Mouse (Mus musculus) Patski (cell line): ENCODE measurements around the gene Sirt4. TPM values are rescaled to one million over a fixed set of nuclear protein-coding genes. Genes with fewer than 3 reads are reported as not detected.
"Not testable (repeated sequence)": the region's sequence is repeated elsewhere in the genome, so short reads cannot be mapped to it uniquely, and the experiment has no call there.

Experiments used
- ATAC-seq: fragments of 100-300 bp; one replicate; pipeline ENCODE4 v1.8.0; 2021
- CTCF ChIA-PET: fragments of 350-600 bp; sonication (Branson Sonifier 250); formaldehyde crosslinking; loops from one replicate; lab custom pipeline; 2022; ENCODE audit warnings: inconsistent platforms; lab: Charles Lee
- POLR2A ChIA-PET: fragments of 350-600 bp; sonication (Branson Sonifier 250); formaldehyde crosslinking; loops from one replicate; lab custom pipeline; 2022; ENCODE audit warnings: antibody characterized with exemption, inconsistent platforms; lab: Charles Lee
- DNase-seq: peaks from one replicate; pipeline ENCODE4 v3.0.0-alpha.2; 2011; ENCODE audit warnings: low read depth, low spot score
- H3K27me3 ChIP-seq: fragments of 371-371 bp; one replicate; pipeline ENCODE4 v1.5.1; 2021
- CTCF ChIP-seq: fragments of 100-300 bp; IDR thresholded peaks from one replicate; pipeline ENCODE4 v1.5.1; 2021
- in situ Hi-C: fragments of 300-500 bp; cut with MboI; formaldehyde crosslinking; loops from 3 replicates; pipeline ENCODE4 v1.11.1; 2018; ENCODE audit warnings: low pct_unique_long_range_greater_than_20kb, mixed read lengths
- polyA plus RNA-seq: library from polyadenylated mRNA; unstranded; gene quantifications from one replicate; pipeline ENCODE4 v1.2.3, GENCODE M21; 2021

Gene Sirt4
- polyA plus RNA-seq, 1 experiment from 2014 or later = 34.6 TPM

- ChIA-PET CTCF (no interaction called here), POLR2A (no interaction called here)
- no peak for DNase-seq
- no peaks in the 10 kb centered on the region for H3K27me3 ChIP-seq
- in situ Hi-C loops = no loop called here
- TF ChIP-seq CTCF = no peak
- ATAC-seq = no peak
Observed at GRCm38 (mm10) chr5:115454422-115455090, 30.0 kb downstream of the Sirt4 start.

DNA sequence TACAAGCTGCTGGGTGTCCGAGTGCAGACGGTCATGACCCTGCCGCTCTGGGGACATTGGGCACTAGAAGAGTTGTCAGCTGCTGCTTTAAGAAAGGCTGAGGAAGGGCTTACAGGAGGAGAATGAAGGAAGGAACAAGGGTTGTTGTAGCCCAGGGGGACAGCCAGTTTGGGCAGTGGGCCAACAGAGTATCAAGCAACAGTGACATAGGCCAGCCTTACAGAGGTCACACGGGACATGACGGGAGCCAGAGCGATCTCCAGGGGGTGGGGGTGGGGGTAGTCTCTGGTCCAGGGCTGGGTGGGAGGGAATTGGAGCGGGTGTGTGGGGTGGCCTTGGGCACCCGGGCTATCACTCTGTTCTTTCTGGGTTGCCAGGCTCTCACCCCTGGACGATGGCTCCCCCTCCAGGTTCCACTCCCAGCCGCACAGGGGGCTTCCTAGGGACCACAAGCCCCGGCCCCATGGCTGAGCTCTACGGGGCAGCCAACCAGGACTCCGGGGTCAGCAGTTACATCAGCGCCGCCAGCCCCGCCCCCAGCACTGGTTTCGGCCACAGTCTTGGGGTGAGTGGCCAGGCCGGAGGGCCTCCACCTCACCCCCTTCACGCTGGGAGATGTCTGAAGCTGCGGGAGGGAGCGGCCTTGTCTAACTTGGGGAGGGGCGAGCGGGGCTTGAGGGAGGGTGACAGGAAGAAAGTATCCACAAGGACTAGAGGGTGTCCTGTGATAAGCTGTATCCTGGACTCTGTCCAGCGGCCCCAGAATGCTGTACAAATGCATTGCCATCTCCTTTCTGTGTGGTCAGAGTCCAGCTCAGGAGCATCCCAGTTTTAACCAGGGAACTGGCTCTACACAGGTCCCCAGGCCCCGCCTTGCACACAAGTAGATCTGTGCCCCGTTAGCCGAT lies 33.9 kb downstream of the Sirt4 start:
- ChIA-PET CTCF (no interaction called here), POLR2A (no interaction called here)
- no peak for TF ChIP-seq CTCF
- ATAC-seq = no peak
- DNase-seq = no peak
- in situ Hi-C loops = no loop called here
- H3K27me3 ChIP-seq = no peaks in the 10 kb centered on the region

DNA sequence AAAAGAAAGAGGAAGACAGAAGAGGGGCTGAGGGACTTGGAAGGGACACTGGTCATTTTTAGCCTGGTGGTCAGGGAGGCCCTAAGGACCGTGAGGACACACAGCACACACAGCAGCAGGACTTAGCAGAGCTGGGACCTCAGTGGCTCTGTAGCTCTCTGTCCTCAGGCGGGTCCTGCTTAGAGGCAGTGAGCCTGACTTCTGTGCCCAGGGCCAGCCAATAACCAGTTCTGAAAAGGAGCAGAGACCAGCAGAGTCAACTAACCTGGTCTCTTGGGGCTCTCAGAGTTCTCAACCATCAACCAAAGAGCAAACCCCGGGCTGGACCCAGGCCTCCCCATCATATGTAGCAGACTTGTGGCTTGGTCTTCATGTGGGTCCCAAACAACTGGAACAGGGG lies 35.3 kb downstream of the Sirt4 start:
- CTCF ChIA-PET = interaction anchor here (1.1 kb wide), 1 partner anchor 18 kb away, joined by 4 read pairs; no protein-coding TSS in a partner anchor
- DNase-seq (no peak), ATAC-seq (no peak)
- in situ Hi-C loops = no loop called here
- no peaks in the 10 kb centered on the region for H3K27me3 ChIP-seq
- TF ChIP-seq CTCF = no peak
- POLR2A ChIA-PET = interaction anchor here (0.6 kb wide), 1 partner anchor 97 kb away, joined by 3 read pairs; no protein-coding TSS in a partner anchor

GRCm38 (mm10) chr5:115447108-115447507 lies 37.4 kb downstream of the Sirt4 start:
- POLR2A ChIA-PET = no interaction called here
- ATAC-seq (no peak), DNase-seq (no peak)
- H3K27me3 ChIP-seq = no peaks in the 10 kb centered on the region
- in situ Hi-C loops = no loop called here
- no peak for TF ChIP-seq CTCF
- CTCF ChIA-PET = no interaction called here

DNA sequence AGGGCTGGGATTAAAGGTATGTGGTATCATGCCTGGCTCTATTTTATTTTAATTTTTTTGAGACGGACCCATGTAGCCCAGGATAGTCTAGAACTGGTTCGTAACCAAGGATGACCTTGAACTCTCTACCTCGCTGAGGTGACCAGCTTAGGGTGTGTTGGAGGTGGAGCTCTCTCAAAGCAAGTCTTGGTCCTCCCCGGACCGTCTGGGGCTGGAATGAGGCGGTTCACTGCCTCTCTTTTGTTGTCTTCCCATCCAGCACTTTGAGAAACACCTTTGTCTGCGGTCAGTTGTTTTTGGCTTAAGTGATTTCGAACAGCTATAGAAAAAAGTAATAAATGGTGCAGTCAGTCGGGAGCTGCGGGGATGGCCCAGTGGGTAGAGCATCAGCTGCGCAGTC lies 40.4 kb downstream of the Sirt4 start:
- in situ Hi-C loops = loop anchor here (5.0 kb wide), 1 partner anchor 87 kb away; no protein-coding TSS in a partner anchor
- TF ChIP-seq CTCF = no peak
- CTCF ChIA-PET = interaction anchor here (0.9 to 1.6 kb wide), 3 partner anchors 9 to 38 kb away, joined by 3 to 6 read pairs (median 4); no protein-coding TSS in a partner anchor

DNA sequence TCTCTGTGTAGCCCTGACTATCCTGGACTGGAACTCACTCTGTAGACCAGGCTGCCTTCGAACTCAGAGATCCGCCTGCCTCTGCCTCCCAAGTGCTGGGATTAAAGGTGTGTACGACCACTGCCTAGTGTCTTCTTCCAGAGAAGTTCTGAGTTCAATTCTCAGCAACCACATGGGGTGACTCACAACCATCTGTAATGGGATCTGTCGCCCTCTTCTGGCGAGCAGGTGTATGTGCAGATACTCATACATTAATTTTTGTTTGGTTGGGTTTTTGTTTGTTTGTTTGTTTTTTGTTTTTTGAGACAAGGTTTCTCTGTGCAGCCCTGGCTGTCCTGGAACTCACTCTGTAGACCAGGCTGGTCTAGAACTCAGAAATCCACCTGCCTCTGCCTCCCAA lies 41.9 kb downstream of the Sirt4 start:
- in situ Hi-C loops = loop anchor here (5.0 kb wide), 1 partner anchor 85 kb away; no protein-coding TSS in a partner anchor
- CTCF ChIA-PET = interaction anchor here (1.0 kb wide), 1 partner anchor 88 kb away, joined by 5 read pairs; no protein-coding TSS in a partner anchor
- H3K27me3 ChIP-seq, POLR2A ChIA-PET, ATAC-seq, DNase-seq: not testable (repeated sequence)

More for the DNA sequence above, 40.4 kb downstream of the Sirt4 start:
- no peak for DNase-seq
- no peaks in the 10 kb centered on the region for H3K27me3 ChIP-seq
- ATAC-seq = no peak
- POLR2A ChIA-PET = interaction anchor here (0.6 kb wide), 1 partner anchor 37 kb away, joined by 3 read pairs; no protein-coding TSS in a partner anchor

DNA sequence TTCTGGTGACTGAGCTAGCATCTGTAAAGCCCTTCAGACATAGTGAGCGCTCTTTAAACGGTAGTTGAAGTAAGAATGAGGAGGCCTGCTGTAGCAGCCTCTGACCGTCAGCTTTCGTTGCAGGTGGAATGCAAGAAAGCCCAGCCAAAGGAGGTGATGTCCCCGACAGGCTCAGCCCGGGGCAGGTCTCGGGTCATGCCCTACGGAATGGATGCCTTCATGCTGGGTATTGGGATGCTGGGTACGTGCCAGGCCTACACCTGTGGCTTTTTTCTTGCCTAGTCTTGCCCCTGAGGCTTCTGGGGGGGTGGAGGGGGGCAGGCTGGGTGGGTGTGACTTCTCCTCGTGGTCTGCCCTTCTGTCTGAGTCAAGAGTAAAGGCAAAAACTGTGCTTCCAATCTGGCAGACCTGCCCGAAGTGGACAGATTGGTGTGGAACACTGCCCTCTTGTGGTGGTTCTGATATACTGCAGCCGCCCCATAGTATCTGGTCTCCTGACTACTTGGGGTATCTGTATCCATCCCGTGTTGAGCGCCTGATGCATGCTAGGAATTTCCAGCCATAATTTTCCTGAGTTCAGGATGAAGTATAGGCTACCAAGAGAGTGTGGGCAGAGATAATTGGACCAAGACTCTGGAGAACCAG lies 43.2 kb downstream of the Sirt4 start:
- ATAC-seq (peak; percentile 32), DNase-seq (peak; percentile 25)
- no peaks in the 10 kb centered on the region for H3K27me3 ChIP-seq
- in situ Hi-C loops = loop anchor here (5.0 kb wide), 1 partner anchor 84 kb away; no protein-coding TSS in a partner anchor
- ChIA-PET CTCF (interaction anchor here (0.8 to 1.3 kb wide), 9 partner anchors 9 to 121 kb away, joined by 3 to 6 read pairs (median 4); no protein-coding TSS in a partner anchor), POLR2A (interaction anchor here (0.5 to 0.7 kb wide), 2 partner anchors 90 to 96 kb away, joined by 3 to 4 read pairs; no protein-coding TSS in a partner anchor)
- no peak for TF ChIP-seq CTCF

DNA sequence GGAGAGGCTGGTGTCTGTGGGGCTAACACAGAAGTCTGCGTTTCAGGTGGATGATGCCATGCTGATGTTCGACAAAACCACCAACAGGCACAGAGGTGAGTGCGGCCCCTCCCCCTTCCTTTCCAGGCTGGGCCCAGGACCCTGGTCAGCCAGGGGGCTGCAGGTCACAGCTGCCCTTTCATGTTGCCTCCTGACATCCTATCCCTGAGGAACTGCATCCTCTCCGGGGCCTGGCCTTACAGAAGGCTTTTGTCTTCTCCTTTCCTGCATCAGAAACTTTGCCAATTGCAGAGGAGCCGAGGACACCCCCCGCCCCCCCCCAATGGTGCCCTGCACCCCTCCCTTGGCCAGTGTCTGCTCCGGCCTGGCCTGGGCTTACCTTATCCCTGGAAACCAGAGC lies 45.9 kb downstream of the Sirt4 start:
- POLR2A ChIA-PET = no interaction called here
- in situ Hi-C loops = no loop called here
- H3K27me3 ChIP-seq = no peaks in the 10 kb centered on the region
- CTCF ChIA-PET = no interaction called here
- no peak for TF ChIP-seq CTCF
- DNase-seq (no peak), ATAC-seq (no peak)

DNA sequence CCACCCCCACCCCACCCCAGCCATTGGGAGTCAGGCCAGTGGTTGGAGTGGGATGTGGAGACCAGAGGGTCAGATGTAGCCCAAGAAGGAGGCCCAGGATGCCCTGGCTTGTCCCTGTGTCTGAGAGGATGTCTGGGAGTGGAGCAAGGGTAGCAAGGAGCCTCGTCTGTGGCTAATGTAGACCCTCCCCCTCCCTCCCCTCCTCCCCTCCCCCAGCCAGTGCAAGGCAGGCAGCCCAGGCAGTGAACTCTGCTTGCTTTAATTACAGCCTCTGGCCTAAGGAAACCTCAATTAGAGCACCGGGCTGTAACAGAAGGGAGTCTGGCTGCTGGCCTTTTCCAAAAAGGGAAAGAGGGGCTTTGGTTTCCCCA lies 46.6 kb downstream of the Sirt4 start:
- ChIA-PET POLR2A (interaction anchor here (0.6 kb wide), 1 partner anchor 138 kb away, joined by 3 read pairs; no protein-coding TSS in a partner anchor), CTCF (no interaction called here)
- no peak for ATAC-seq
- no peaks in the 10 kb centered on the region for H3K27me3 ChIP-seq
- in situ Hi-C loops = no loop called here
- TF ChIP-seq CTCF = no peak
- DNase-seq = no peak
